Mouse (Mus musculus) limb, embryonic 12.5 days (tissue): ENCODE data around the gene Tfap4. TPM values are rescaled to one million over a fixed set of nuclear protein-coding genes. Genes with fewer than 3 reads are reported as not detected.

ENCODE experiments used
- ATAC-seq: fragments of 200-750 bp; cut with Nextera tagmentation; 2 replicates; pipeline ENCODE4 v1.8.0; 2017; ENCODE audit warnings: low read depth, moderate TSS enrichment; ENCODE audit not compliant: insufficient number of reproducible peaks, insufficient read depth, low FRiP score, low TSS enrichment
- H3K27ac ChIP-seq: fragments of 300-500 bp; sonication (generic); 2 replicates; pipeline ENCODE4 v1.5.1; 2016; ENCODE audit warnings: mild to moderate bottlenecking, moderate library complexity
- H3K27me3 ChIP-seq: fragments of 300-500 bp; sonication (generic); 2 replicates; pipeline ENCODE4 v1.6.1; 2016; ENCODE audit warnings: mild to moderate bottlenecking, moderate library complexity
- H3K36me3 ChIP-seq: fragments of 300-500 bp; sonication (generic); 2 replicates; pipeline ENCODE4 v1.6.1; 2016; ENCODE audit warnings: mild to moderate bottlenecking, moderate library complexity
- H3K4me1 ChIP-seq: fragments of 300-500 bp; sonication (generic); replicated peaks from 2 replicates; pipeline ENCODE4 v1.6.1; 2016
- H3K4me2 ChIP-seq: fragments of 300-500 bp; sonication (generic); 2 replicates; pipeline ENCODE4 v1.6.1; 2016; ENCODE audit warnings: mild to moderate bottlenecking, moderate library complexity
- H3K4me3 ChIP-seq: fragments of 300-500 bp; sonication (generic); replicated peaks from 2 replicates; pipeline ENCODE4 v1.5.1; 2016; ENCODE audit warnings: mild to moderate bottlenecking
- H3K9ac ChIP-seq: fragments of 300-500 bp; sonication (generic); replicated peaks from 2 replicates; pipeline ENCODE4 v1.6.1; 2016; ENCODE audit warnings: mild to moderate bottlenecking, moderate library complexity
- H3K9me3 ChIP-seq: fragments of 300-500 bp; sonication (generic); 2 replicates; pipeline ENCODE4 v1.6.1; 2016; ENCODE audit warnings: mild to moderate bottlenecking, moderate library complexity
- WGBS: fragments of 180-500 bp; shearing (Covaris S2); methylation state at CpG from one replicate; pipeline ENCODE4 v1.1.7; 2016; 5-methylcytosine and 5-hydroxymethylcytosine counted together
- polyA plus RNA-seq: library from polyadenylated mRNA; unstranded; fragments of >200 nt; fragmentation: Nextera tagmentation; extraction: Ambion mirVana; gene quantifications from 2 replicates; pipeline ENCODE4 v1.2.1, GENCODE M21; 2016

Tfap4 gene
- polyA plus RNA-seq, 1 experiment from 2014 or later: 29.1 TPM

GRCm38 (mm10) chr16:4599616-4600015 is 40.0 kb upstream of the Tfap4 start:
- Histone ChIP-seq H3K27me3 (no peaks in the 10 kb centered on the region), H3K4me3 (no peak overlapping the region), H3K9ac (no peak overlapping the region), H3K4me1 (peaks cover 94% of the 10 kb centered on the region), H3K4me2 (no peak overlapping the region), H3K36me3 (no peaks in the 10 kb centered on the region), H3K27ac (0 out of 2 replicates have a peak overlapping the region, but pooled peaks have one; percentile 25), H3K9me3 (no peaks in the 10 kb centered on the region)
- ATAC-seq: no peak
- 79% methylated on average over 3 of the region's 3 CpGs for WGBS

- Histone ChIP-seq H3K9ac (no peak overlapping the region), H3K27ac (peak overlapping the region; percentile 78; the same call in 1 of the 2 replicates), H3K36me3 (no peaks in the 10 kb centered on the region), H3K9me3 (no peaks in the 10 kb centered on the region), H3K4me3 (no peak overlapping the region), H3K4me2 (peak overlapping the region; percentile 99), H3K4me1 (peaks cover 88% of the 10 kb centered on the region), H3K27me3 (no peaks in the 10 kb centered on the region)
- ATAC-seq: no peak
- WGBS: 20% methylated on average over 6 of the region's 6 CpGs
These were observed 39.4 kb upstream of the Tfap4 start for GRCm38 (mm10) chr16:4598891-4599543.

GRCm38 (mm10) chr16:4598041-4598440 is 38.4 kb upstream of the Tfap4 start:
- no peak for ATAC-seq
- H3K9ac ChIP-seq: peak overlapping the region; percentile 50; the same call in 1 of the 2 replicates
- H3K4me2 ChIP-seq: peak overlapping the region; percentile 99
- peaks cover 88% of the 10 kb centered on the region for H3K4me1 ChIP-seq
- no peaks in the 10 kb centered on the region for H3K9me3 ChIP-seq
- peak overlapping the region; percentile 89 for H3K4me3 ChIP-seq
- 54% methylated on average over 5 of the region's 5 CpGs for WGBS
- H3K27me3 ChIP-seq: no peaks in the 10 kb centered on the region
- H3K36me3 ChIP-seq: no peaks in the 10 kb centered on the region
- H3K27ac ChIP-seq: peak overlapping the region; percentile 78

GRCm38 (mm10) chr16:4597296-4597695 is 37.6 kb upstream of the Tfap4 start:
- peak overlapping the region; percentile 40 for H3K9ac ChIP-seq

GRCm38 (mm10) chr16:4596836-4597235 is 37.2 kb upstream of the Tfap4 start:
- Histone ChIP-seq H3K4me2 (peak overlapping the region; percentile 99), H3K4me1 (peaks cover 87% of the 10 kb centered on the region), H3K36me3 (no peaks in the 10 kb centered on the region), H3K27ac (peak overlapping the region; percentile 78), H3K9ac (peak overlapping the region; percentile 40), H3K4me3 (peak overlapping the region; percentile 89), H3K9me3 (no peaks in the 10 kb centered on the region), H3K27me3 (no peaks in the 10 kb centered on the region)
- no peak for ATAC-seq
- WGBS: 72% methylated on average over 2 of the region's 2 CpGs

More at GRCm38 (mm10) chr16:4597296-4597695, 37.6 kb upstream of the Tfap4 start:
- H3K4me2 ChIP-seq: peak overlapping the region; percentile 99
- no peak for ATAC-seq
- H3K4me3 ChIP-seq: peak overlapping the region; percentile 89
- H3K27ac ChIP-seq: peak overlapping the region; percentile 78
- 45% methylated on average over 7 of the region's 7 CpGs for WGBS
- no peaks in the 10 kb centered on the region for H3K36me3 ChIP-seq
- no peaks in the 10 kb centered on the region for H3K9me3 ChIP-seq
- H3K27me3 ChIP-seq: no peaks in the 10 kb centered on the region
- H3K4me1 ChIP-seq: peaks cover 87% of the 10 kb centered on the region

- H3K4me3 ChIP-seq: peak overlapping the region; percentile 89
- H3K4me1 ChIP-seq: peaks cover 84% of the 10 kb centered on the region
- H3K27me3 ChIP-seq: no peaks in the 10 kb centered on the region
- peak overlapping the region; percentile 99 for H3K4me2 ChIP-seq
- H3K9ac ChIP-seq: peak overlapping the region; percentile 95
- no peak for ATAC-seq
- 7% methylated on average over 3 of the region's 3 CpGs for WGBS
- H3K9me3 ChIP-seq: no peaks in the 10 kb centered on the region
- peak overlapping the region; percentile 97 for H3K27ac ChIP-seq
- peaks cover under 1% of the 10 kb centered on the region for H3K36me3 ChIP-seq
These were observed 36.6 kb upstream of the Tfap4 start for GRCm38 (mm10) chr16:4596141-4596728.

- peak overlapping the region; percentile 89 for H3K4me3 ChIP-seq
- 2% methylated on average over 5 of the region's 5 CpGs for WGBS
- peaks cover 77% of the 10 kb centered on the region for H3K4me1 ChIP-seq
- H3K27ac ChIP-seq: peak overlapping the region; percentile 97
- peak overlapping the region; percentile 95 for H3K9ac ChIP-seq
- H3K9me3 ChIP-seq: no peaks in the 10 kb centered on the region
- H3K4me2 ChIP-seq: peak overlapping the region; percentile 99
- ATAC-seq: no peak; the same call in 1 of the 2 replicates
- H3K27me3 ChIP-seq: no peaks in the 10 kb centered on the region
- peaks cover 7% of the 10 kb centered on the region for H3K36me3 ChIP-seq
These were observed 35.9 kb upstream of the Tfap4 start for GRCm38 (mm10) chr16:4595527-4595963.

GRCm38 (mm10) chr16:4594814-4595526 is 35.3 kb upstream of the Tfap4 start:
- Histone ChIP-seq H3K36me3 (peaks cover 13% of the 10 kb centered on the region), H3K27me3 (no peaks in the 10 kb centered on the region), H3K4me2 (peak overlapping the region; percentile 99), H3K27ac (peak overlapping the region; percentile 97), H3K4me1 (peaks cover 72% of the 10 kb centered on the region), H3K9me3 (no peaks in the 10 kb centered on the region), H3K4me3 (peak overlapping the region; percentile 89), H3K9ac (peak overlapping the region; percentile 95)
- WGBS: 1% methylated on average over 49 of the region's 52 CpGs
- peak; percentile 1; the same call in 1 of the 2 replicates for ATAC-seq

GRCm38 (mm10) chr16:4593971-4594813 is 34.5 kb upstream of the Tfap4 start, which contains the start of gene Glis2:
Gene Glis2, plus strand, starts transcription at chr16:4594713.
- Histone ChIP-seq H3K9me3 (no peaks in the 10 kb centered on the region), H3K27ac (peak within 1 kb of the TSS; percentile 97), H3K4me3 (peak within 1 kb of the TSS; percentile 89), H3K4me1 (peaks cover 64% of the 10 kb centered on the region), H3K9ac (peak within 1 kb of the TSS; percentile 95), H3K4me2 (peak within 1 kb of the TSS; percentile 99), H3K27me3 (no peaks in the 10 kb centered on the region), H3K36me3 (peaks cover 13% of the 10 kb centered on the region)
- under 1% methylated on average over 46 of the region's 74 CpGs for WGBS
- peak; percentile 82 for ATAC-seq
